Mouse (Mus musculus): ENCODE measurements around the gene 4931409K22Rik.

GRCm38 (mm10) chr5:24523806-24524205, 32.8 kb downstream of the 4931409K22Rik start:
- TF ChIP-seq ZNF384 (IDR thresholded peaks at IDR 0.05; ENCODE audit: low read depth, low read length): no peak
- no peak for TF ChIP-seq ZC3H11A (IDR thresholded peaks at IDR 0.05; ENCODE audit: borderline replicate concordance, low read depth, low read length)
- no peak for TF ChIP-seq MAFK (IDR thresholded peaks at IDR 0.05; ENCODE audit: insufficient read depth, low read depth, low read length)
- TF ChIP-seq CHD2 (IDR thresholded peaks at IDR 0.05; ENCODE audit: low read depth, low read length): no peak
